Mouse (Mus musculus): ENCODE measurements around the gene Olfr1366.

DNA sequence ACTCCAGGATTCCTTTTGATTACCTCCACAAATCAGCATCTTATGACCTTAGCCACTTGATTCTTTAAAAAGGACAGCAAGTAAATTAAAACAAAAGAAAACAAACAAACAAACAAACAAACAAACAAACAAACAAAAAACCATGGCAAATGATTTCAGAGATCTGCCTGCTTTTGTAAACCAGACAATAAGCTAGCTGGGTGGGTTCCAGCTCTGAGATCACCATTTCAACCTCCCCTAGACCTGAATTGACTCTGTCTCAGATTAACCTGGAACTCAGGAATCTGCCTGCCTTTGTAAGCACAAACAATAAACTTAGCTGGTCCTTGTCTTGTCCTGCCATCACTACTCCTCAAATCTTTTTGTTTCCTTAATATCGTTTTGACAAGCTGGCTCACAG is 55.7 kb downstream of the Olfr1366 start:
- TF ChIP-seq CTCF (IDR thresholded peaks at IDR 0.05; ENCODE audit: low read depth) = no peak
- no peak for TF ChIP-seq EP300 (optimal IDR thresholded peaks at IDR 0.05)
